Mouse (Mus musculus) frontal cortex, adult 2 months (tissue): ENCODE measurements around the gene Dctpp1. TPM values are rescaled to one million over a fixed set of nuclear protein-coding genes. Genes with fewer than 3 reads are reported as not detected.

ENCODE experiments used
- DNase-seq, 2 experiments: peaks; one replicate each; pipeline ENCODE4 v3.0.0; 2022; ENCODE audit warnings: low spot score in 1 of 2; ENCODE audit errors: extremely low spot score in 1 of 2
- polyA plus RNA-seq: library from polyadenylated mRNA; depleted of rRNA; stranded (reverse); fragments of >200 nt; gene quantifications from 2 replicates; pipeline ENCODE4 v1.2.3, GENCODE M21; 2012; rRNA removed

The Dctpp1 gene
- 27.9 and 30.1 TPM in 2 replicates for polyA plus RNA-seq

DNA sequence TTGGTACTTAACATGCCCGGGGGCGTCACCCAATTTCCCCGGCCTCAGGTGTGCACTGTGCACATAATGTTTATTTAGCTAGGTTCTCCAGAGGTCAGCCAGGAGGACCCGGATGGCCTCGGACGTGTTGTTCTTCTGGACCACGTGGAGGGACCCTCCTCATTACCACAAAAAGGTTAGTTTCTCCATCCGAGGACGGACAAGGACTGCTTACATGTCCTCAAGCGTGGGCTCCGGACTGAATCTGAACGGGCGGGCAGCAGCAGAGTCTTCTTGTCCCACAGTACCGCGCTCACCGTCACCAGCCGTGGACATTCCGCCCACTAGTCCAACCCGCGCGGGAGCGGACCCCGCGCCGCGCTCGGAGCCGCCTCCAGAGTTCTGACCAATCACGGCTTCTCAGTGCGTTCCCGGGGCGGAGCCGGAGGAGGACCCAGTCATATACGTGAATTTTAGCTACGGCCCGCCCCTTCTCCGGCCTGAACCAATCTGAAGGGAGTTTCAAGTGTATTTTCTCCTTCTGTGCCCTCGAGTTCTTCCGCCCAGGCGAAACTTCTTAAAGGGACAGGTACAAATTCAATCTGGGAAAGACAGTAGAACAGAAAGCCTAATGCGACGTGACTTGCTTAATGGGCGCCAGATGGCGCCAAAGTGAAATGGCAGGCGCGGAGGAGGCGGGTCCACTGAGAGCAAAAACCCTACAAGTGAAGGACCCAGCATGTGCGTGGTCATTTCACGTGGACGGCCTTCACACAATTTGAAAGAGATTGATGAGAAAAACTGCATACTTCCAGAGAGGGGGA is at the start of gene Dctpp1:
Dctpp1 (minus strand) TSS at position 401 of the 803 bp plus-strand sequence.
- DNase-seq, result peak; percentile 99

DNA sequence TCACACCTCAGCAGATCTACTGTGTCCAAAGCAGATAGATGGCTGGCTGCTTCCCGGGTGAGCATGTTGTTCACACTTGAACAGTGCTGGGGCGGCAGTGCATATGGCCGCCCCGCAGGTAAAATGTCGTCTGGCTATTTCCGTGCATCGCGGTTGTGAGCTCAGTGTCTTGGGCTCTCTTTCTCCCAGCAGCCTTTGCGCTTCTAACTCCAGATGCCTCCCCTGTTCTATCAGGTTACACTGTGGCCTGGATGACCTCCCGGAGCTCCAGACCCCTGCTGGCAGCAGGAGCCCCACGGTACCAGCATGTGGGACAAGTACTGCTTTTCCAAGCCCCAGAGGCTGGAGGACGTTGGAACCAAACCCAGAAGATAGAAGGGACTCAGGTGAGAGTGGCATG is 49.4 kb upstream of the Dctpp1 start:
- DNase-seq, result no peak

DNA sequence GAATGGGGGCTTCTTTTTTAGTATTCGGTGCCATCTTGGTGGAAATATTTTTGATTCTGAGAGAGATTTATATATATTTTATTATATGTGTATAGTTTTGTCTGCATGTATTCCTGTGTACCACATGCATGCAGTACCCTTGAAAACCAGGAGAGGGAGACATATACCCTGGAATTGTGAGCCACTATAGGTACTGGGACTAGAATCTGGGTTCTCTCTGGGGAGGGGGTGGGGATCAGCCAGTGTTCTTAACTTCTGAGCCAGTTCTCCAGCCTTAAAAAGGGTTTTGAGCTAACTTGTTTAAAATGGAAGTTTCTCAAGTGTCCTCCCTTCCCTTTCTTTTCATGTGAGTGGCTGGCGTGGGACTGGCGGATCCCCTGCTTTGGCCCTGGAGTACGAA is 48.4 kb upstream of the Dctpp1 start:
- DNase-seq, result peak; percentile 33 to 89

DNA sequence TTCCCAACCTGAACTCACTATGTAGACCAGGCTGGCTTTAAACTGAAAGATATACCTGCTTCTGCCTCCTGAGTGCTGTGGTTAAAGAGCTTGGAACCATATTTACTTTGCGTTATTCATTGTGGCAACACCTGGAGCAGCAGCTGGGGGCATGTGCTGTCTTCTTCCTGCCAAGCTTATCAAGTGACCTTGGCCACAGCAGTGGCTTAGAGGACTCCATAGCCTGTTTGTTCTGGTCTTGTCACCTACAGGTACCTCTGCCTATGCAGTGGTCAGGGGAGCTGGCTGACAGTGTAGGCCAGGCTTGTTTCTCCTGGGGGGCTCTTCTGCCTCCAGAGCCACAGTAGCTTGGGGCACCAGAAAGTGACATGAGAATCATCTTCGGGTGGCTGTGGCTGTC is 47.9 kb upstream of the Dctpp1 start:
- no peak for DNase-seq

DNA sequence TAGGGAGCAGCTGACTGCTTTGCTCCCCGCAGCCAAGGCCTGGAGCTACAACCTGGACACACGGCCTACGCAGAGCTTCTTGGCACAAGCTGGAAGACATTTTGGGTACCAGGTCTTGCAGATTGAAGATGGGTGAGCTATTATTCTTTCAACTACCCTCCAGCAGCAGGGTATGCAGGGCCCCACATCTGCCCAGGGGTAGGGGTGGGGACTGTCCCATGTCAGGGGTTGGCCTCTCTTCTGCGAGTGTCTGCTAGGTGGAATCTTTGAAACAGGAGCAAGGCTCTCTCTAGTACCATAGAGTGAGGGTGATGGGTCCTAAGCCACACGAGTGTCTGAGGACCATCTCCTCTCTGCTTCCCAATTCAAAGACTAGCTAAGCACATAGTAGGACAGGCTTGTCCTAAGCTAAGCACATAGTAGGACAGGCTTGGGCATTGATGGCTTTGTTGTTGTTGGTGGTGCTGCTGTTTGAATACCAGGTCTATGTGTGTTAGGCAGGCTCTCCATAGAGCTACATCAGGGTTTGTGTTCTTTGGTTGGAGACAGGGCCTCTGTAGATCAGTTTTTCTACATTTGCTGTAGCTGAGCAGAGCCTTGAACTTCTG is 37.2 kb upstream of the Dctpp1 start:
- DNase-seq, result no peak

DNA sequence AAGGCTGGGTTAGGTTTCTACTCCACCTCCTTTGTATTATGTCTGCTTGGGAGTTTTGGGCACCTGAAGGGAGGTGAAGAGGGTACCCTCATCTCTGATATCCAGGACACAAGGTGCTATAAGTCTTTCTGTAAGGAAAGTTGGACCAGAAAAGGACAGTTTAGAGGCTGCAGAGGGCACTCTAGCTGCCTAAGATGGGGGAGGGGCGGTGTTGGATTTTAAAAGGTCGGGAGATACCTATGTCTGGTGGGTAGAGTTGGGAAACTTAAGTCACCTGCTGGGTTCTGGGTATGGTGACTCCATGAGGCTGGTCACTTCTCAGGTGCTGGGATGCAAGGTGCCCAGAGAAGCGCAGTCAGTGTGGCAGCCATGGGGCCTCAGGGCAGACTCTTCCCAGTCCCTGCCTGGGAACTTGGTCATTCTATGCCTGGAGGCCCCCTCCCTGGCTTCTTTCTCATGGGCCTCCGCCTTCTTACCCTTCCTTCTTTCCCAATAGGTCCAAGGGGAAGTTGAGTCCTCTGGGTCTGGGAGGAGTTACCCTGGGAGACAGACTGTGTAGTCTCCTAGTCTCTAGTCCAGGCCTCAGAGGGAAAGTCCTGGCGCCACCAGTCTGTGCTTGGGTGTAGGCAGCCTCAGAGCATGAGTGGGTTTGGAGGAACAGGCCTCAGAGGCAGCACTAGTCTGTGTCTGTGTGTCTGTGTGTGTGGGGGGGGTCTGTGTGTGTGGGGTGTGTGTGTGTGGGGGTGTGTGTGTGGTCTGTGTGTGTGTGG is 36.5 kb upstream of the Dctpp1 start:
- no peak for DNase-seq

DNA sequence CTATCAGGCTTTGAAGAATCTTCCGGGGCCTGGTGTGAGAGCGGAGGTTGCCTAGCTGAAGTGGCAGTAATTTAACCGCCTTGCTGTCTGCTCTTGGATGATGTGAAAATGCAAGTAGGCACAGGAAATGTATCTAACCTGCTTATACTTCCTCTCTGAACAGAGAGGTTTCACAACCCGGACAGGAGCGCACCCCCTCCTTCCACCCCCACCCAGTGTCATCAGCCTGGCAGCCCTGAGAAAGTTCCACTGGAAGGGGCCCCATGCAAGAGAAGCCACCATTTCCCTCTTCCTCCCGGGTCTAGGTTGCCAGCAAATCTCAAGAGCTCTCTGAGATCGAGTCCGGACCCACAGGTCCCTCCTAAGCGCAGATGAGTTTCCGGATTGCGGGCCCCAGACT is 35.6 kb upstream of the Dctpp1 start, which contains the start of gene Itgal:
Itgal (plus strand) TSS at position 163 of the 400 bp plus-strand sequence.
- DNase-seq, result no peak

DNA sequence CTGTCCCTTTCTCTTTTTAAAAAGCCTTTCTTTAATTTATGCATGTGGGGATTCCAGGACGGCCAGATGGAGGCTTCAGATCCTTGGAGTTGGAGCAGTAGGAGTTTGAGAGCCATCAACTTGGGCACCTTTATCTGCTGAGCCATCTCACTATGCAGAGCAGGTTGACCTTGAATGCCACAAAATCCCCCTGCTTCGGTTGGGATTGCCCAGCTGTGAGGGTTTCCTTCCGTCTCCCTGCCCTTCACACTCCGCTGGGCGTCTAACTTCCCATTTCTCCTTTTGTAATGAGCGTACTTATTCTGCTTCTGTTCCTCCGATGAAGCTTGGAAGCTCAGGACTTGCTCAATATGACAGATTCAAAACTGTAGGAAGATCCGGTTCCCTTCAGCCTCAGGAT is 29.6 kb upstream of the Dctpp1 start:
- no peak for DNase-seq

DNA sequence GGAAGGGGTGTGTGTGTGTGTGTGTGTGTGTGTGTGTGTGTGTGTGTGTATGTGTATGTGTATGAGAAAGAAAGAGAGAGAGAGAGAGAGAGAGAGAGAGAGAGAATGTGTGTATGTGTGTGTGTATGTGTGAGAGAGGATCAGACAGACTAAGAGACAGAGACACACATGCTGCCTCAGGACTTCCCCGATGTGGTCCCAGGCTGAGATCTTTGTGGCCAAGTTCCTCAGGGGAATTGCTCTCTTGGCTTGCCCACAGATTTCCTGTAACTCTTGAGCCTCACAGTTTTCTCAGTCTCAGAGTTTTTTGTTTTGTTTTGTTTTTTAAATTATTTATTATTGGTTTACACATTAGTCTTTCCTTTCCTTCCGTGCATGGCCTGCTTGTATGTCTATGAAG is 28.8 kb upstream of the Dctpp1 start:
- DNase-seq, result no peak

DNA sequence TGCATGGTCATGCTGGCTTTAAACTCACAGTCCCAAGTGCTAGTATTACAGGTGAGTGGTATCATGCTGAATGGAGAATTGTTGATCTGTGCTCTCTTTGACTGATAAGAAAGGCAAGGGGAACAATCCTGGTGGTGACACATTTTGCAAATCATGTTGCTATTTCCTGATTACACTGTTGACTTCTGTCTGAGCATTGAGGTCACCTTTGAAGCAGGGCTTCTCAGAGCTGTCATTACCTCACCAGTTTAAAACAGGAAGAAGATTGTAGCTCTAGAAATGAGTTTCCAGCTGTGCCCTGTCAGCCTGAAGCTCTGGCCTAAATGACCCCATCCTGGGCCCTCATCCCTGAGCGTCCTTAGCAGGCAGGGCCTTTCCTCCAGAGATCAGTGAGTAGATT is 27.4 kb upstream of the Dctpp1 start:
- DNase-seq, result no peak

DNA sequence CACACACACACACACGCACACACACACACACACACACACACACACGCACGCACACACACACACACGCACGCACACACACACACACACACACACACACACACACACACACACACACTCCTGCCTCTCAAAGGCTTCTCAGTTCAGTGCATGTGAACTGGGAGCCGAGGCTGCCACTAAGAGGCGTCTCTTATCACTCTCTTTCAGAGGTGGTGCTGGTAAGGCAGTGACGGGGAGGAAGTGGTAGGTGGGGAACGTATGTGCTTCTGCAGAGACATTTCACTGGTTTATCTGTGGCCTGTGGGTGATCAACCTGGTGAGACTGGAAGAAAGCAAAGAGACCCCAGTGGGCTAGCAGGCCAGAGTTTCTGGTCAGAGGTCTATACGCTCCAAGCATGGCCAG is 24.6 kb upstream of the Dctpp1 start:
- no peak for DNase-seq

DNA sequence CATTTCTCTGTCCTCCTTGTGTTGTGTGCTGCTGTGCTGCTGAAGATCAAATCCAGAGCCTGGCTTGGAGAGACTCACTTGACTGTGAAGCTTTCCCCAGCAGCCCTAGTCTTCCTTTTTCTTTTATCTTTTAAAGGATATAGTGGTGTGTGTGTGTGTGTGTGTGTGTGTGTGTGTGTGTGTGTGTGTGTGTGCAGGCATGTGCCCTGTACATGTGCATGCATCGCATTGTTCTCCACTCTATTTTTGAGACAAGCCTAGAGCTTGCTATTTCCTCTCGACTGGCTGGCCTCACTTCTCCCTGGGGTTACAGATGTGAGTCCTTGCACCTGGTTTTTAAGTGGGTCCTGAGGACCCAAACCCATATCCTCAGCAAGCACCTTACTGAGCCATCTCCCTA is 21.7 kb upstream of the Dctpp1 start:
- no peak for DNase-seq

DNA sequence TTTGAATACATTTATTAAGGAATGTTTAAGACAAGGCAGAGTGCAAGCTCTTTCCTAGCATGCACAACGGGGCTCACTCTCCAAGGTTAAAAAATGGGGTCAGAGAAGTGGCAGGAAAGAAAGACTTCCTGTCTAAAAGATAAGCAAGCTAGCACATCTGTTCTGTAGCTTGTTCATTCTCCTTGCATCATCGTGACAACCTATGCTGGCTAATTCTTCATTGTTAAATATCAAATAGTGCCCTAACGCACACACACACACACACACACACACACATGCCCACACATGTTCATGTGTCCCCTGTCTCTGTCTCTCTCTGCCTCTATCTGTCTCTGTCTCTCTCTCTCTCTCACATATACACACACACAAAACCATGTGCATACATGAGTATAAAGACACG is 20.6 kb upstream of the Dctpp1 start:
- no peak for DNase-seq

DNA sequence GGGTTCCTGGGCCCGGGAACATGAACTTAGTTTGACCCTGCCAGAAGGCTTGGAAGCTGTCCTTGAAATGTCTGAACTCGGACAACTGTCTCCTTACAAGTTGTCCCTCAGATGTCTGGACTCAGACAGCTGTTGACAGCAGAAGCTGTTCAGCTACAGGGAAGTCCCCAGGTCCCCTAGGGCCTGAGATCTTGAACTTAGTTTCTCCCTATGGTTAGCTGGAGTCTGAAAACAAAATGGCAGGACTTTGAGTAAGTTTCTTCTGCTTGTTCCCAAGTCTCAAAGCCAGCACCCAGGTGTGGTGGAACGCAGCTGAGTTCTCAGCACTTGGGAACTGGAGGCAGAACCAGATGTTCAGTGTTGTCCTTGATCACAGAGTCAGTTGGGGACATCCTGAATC is 19.6 kb upstream of the Dctpp1 start:
- DNase-seq, result no peak

DNA sequence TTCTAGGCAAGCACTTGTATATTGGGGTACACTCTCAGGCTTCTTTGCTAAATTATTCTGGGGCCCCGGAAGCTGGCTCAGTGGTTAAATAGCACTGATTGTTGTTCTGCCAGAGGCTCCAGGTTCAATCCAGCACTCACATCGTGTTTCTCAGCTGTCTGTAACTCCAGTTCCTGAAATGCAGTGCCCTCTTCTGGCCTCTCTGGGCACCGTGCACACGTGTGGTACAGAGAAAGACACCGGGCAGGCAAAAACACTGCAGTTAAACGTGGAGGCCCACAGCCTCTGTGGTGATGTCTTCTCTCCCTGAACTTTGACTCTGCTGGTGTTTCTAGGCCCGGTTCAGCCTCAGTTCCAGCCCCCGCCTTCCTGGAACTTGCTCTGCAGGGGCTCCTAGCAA is 17.8 kb upstream of the Dctpp1 start:
- no peak for DNase-seq

DNA sequence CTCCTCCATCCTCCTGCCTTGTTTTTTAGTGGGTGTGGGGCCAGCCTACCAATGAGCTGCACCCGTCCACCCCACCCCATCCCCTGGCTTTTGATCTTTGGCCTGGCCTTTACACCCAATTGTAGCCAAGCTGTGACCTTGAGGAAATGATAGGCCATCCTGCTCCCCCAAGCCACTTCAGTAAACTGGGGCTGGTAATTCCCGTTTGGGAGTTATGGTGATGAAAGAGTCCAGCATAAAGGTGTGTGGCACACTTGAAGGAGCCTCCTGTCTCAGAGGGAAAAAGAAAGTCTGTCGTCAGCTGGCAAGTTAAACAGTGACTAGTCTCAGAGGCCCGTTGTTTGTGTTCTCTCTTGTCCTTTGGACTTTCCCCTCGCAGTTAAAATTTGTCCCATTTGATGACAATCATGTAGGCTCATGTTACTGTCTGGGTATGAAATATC is 16.0 kb upstream of the Dctpp1 start:
- DNase-seq, result no peak

DNA sequence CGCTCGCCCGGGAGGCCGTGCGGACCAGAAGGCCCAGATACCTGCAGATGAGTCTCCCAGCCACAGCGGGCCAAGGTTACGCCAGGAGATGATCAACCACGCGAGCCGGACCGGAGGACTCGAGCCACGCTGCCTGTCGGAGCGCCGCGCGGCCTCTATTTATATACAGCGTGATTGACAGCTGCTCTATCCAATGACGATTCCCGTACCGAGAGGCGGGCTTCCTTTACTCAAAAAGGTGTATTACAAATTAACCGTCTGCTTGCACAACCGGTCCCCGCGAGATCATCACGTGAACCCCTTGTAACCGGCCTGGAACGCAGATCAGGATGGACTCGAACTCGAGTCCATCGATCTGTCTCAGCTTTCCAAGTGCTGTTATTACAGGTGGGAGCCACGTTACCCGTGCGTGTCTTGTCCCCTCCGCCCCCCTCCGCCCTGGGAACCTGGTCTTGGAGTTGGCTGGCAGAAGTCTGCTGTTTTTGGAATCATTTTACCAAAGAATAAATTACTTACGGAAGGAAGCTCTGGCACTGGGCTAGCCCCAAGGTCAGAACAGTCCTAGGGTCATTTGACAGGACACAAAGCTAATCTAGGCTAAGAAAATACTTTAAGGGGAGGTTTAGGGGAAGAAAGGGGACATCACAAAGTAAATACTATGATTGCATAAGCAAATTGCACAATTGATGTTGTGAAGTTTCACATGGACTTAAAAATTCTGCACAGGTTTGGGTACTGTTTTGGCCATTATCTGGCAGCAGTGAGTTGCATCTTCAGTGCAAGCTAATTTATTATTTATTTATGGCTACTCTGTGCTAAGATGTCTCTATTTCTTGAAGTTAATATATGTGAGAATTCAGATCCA is 13.6 kb upstream of the Dctpp1 start, which contains the start of gene Sephs2:
Sephs2 (minus strand) TSS at position 131 of the 865 bp plus-strand sequence.
- peak; percentile 94 to 98 for DNase-seq

DNA sequence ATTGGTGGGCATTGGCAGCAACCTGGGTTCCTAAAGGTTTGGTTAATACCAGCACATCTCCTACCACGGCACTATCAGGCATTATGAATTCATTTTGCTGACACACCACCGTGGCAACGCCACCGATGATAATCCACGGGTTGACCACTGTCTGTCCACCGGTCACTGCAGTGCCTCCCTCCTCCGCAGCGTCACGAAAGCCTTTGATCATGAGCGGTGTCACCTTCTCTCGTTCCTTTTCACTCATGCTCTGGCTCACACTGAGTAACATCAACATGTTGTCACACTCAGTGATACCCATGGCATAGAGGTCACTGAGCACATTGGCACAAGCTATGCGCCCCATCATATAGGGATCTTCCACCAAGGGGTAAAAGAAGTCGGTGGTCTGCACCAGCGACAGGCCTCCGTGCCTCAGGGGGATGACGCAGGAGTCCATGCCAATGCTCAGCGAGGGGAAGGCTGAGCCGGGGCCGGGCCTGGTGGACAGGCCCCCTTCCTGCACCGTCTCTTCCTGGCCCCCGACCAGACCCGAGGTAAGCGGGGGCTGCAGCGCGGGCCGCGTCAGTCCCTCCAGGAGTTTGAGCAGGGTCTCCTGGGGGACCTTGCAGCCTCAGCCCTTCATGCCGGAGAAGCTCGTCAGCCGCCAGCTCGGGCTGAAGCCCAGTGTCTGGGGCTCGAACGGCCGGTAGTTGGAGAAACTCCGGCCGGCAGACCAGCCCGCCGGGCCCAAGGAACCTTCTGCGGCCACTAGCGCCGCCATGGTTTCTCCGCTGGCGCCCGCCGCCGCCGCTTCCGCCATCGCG is 12.8 kb upstream of the Dctpp1 start:
- no peak for DNase-seq

DNA sequence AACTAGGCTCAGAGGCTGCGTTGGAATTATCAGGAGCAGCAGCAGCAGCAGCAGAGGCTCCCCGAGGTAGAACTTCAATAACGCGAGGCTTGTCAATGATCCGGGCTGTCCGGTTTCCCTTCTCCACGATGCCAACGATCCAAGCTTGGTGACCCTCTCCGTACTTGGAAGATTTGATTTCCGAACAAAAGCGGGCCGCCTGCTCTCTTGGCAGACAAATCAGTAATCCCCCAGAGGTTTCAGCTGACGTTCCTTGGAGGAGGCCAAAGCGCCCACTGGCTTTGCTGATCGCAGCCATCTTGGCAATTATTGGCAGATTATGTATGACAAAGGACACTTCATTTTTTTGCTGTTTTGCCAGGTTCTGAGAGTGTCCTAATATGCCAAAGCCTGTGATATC is 12.1 kb upstream of the Dctpp1 start:
- DNase-seq, result no peak

DNA sequence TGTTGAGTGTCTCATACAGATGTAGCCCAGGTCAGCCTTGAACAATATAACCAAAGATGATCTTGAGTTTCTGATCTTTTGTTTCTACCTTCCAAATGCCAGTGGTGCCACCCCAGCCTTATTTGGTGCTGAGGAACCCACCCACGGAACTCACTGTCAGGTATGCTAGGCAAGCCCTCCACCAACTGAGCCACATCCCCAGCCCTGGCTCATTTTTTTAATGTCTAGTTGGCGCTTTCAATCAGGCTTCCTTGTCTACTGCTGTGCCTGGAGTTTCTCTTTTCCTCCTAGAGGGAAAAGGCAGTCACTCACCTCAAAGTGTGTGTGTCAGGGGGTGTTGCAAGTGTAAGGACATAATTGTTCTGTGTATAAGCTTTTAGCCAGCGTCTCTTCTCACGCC is 10.6 kb upstream of the Dctpp1 start:
- no peak for DNase-seq
